Mouse (Mus musculus) mouse embryonic stem cell (cell line): ENCODE data around the gene Map7.

ENCODE experiments used
- in situ Hi-C, 2 experiments: fragments of 300-500 bp; cut with MboI; formaldehyde crosslinking; loops; 1 replicate in 1 of 2; 3 replicates in 1 of 2; pipeline ENCODE4 v1.14.3; 2019 to 2020; ENCODE audit warnings: low sequenced_read_pairs in 2 of 2, low pct_unique_long_range_greater_than_20kb in 1 of 2, mixed read lengths in 1 of 2; ENCODE audit not compliant: unreplicated experiment in 1 of 2

The Map7 gene

DNA sequence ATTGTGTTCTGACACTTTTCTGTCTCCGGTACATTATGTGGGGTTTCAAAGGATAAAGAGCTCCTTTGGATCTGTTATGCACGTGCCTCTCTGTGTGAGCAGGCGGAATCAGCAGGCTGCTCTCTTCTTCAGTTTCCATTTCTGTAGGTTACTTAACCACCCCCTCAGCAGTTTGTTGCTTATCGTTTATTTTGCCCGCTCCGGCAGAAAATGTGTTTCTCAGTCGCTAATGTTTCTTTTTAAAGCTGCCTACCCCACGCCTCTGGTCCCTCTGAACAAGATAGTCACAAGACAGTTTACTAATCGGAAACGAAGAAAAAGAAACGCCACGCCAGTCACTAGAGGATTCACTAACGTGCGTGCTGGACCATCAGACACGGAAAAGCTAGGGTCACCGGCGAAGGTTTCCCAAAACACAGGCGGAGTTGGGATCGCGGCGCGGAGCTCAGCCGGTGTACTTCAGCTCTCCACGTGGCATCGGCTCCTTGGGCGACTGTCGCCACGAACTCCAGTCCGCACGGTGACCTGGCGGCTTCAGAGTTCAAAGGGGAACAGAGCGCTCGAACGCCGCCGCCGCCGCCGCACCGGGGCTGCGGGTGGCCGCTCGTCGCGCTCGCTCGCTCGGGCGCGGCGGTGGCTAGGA lies at the start of gene Map7:
Gene Map7, plus strand, starts transcription at position 342 of the 643 bp plus-strand sequence.
- in situ Hi-C loops = loop anchor here in 1 of 2 experiments (25.0 kb wide), 1 partner anchor 436 kb away; the partner anchor contains the start of gene Il20ra

DNA sequence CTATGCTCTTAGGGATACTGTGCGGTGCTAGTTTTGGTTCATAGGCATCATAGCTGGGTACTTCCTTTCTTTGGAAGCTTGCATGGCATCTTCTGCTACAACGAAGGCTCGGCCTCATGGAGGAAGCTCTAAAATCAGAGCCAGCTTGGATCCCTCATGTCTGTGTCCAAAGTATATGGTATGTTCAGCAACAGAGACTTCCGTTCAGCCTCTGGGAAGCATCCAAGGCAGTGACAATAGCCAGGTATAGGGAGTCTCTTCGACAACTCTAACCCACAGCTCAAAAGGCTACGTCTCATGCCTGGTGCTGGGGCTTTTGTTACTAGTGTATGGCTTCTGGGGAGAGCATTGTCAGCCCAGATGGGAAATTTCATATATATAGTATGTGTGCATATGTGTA lies 46.8 kb upstream of the Map7 start:
- in situ Hi-C loops = no loop called here

DNA sequence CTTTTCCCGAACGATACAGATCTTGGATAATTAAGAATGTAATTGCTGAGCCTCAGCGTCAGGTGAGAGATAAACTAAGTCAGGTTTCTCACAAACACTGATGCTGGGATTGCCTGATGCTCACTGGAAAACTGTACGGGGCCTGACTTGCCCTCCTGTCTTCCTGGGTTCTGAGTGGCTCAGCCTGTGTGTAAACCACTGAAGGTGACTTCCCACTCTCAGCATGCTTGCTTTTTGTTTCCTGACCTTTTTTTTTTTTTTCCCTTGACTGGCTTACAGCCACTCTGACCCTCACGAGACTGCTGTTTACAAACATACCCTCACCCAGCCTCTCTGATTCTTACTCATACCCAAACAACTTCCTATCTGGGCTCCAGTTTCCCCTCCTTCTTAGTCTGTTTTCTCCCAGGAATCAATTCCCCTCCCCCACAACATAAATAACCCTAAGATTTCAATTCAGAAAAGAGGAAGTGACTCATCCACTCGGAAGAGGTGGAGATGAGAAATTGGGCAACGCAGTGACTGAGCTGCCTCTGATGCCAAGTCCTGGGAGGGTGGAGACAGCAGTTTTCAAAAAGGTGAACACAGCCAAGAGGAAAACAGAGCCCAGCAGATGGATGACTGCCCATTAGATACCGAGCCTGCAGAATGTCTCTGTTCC lies 43.9 kb upstream of the Map7 start:
- in situ Hi-C loops = no loop called here

DNA sequence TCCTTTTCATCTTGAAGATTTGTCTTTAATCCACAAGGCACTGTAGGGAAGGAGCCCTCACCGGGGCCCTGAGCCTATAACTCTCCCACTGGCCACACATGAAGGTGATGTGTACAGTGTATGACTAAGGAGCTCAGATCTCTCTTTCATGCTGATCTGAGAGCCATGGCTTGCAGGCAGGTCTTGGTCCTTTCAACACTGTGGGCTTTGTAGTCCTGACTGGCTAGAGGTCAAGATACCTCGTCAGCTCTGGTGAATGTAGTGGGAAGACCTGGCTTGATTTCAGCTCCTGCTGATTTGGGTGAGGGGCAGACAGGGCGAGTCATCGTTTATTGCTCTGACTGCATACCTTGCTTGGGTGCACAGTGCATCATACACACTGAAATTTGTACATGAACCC lies 42.7 kb upstream of the Map7 start:
- in situ Hi-C loops = no loop called here

DNA sequence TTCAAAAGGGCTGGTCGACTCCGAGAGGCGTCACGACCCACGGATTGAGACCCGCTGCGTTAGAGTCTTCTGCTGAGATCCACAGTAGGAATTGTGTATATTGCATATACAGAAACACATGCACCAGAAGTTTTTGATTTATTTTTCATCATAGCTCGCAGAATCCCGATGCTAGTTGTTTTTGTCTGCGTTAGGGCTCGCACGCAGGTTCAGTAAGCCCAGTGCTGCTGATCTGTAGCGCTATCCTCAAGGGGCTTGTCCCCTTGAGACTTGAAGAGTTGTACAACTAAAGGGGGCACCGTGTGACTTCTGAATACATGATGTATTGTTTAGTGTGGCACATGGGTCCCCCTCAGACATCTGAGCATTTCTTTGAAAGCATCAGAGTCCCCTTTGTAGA lies 41.2 kb upstream of the Map7 start:
- in situ Hi-C loops = no loop called here

DNA sequence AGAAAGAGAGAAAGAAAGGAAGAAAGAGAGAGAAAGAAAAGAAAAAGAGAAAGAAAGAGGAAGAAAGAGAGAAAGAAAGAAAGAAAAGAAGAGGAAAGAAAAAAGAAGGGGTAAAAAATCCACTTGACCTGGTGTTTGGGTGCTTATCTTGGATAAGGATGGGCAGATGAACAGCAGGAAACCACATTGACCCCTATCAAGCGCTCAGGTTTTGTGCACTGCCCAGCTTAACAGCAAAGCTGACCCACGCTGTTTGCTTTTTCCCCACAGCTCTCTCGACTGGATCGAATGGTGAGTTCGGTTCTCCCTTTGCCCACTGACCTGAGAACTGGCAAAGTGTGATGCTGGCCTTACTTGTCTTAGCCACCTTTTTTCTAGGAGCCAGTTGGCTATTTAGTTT lies 36.8 kb upstream of the Map7 start:
- in situ Hi-C loops = no loop called here

DNA sequence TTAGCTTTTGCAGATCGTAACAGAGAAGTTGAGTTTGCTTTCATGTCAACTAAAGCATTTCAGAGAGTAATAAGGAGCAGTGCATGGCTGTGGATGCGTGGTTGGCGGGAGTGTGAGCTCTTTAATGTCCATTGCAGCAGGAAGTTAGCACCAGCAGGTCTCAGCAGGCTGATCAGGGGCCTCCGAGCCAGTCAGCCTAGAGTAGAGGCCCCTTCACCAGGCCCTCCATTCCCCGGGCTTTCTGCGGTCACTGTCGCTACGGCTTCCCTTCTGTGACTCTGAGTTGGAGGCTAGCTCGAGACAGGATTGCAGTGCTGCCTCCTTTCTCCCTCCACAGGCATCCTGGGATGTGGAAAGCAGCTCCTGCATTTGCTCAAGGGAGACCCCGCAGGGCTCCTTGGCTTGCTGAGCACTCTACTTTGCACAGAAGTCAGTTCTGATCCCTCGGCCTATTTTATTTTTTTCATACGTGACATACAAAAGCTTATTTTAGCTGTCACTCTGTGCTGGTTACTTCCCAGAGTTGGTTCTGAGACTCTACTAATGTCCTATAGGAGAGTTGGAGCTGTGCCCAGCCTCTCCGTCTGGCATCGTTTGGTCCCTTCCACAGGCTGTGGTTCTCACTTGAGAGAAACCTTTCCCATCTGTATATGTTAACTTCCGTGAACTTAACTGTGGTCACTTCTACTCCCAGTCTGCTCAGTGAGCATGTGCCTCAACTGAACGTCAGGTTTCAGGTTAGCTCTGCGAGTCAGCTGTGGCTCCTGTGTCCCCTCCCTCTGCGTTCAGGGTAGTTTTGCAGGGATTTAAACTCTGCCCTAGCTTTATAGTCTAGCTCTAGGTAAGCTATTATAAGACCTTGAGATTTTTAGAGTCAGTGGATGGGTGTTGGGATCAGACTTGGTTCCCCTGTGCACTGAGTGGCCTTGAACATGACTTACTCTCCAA lies 36.0 kb upstream of the Map7 start:
- in situ Hi-C loops = no loop called here

DNA sequence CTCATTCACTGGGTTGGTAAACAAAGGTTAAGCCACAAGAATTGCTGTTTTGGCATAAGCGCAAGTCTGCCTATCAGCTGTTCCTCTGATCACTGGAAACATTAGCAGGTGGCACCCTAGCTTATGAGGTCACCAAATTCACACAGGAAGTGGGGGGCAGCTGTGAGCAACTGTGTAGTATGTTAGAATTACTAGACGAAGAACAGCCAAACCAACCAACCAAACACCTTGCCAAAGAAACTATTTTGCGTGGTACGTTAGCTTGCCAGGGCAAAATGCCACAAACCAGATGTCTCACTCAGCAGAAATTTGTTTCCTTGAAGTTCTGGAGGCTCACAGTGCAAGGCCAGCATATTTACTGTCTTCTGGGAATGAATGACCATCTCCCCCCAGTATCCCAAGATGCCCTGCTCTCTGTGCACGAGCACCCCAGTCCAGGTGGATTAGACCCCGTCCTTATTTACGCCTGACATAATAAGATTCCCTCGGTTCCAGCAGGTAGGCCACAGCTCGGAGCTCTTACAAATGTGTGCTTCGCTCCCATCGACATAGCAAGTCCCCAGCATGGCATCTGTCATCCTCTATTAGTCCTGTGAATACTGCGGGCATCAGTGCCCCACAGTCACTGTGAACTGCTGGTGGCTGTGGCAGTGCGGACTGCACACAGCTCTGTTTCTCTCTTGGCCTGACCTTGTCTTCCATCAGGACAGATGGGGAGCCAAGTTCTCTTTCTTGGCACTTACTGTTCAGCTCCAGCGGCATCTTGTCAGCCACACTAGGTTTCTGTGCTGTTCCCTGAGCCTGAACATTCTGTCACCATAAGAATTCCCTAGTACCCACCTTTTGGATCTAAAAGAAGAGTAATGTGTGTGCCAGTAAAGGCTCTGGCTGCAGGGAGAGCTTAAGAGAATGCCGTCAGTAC lies 28.5 kb upstream of the Map7 start:
- in situ Hi-C loops = no loop called here

DNA sequence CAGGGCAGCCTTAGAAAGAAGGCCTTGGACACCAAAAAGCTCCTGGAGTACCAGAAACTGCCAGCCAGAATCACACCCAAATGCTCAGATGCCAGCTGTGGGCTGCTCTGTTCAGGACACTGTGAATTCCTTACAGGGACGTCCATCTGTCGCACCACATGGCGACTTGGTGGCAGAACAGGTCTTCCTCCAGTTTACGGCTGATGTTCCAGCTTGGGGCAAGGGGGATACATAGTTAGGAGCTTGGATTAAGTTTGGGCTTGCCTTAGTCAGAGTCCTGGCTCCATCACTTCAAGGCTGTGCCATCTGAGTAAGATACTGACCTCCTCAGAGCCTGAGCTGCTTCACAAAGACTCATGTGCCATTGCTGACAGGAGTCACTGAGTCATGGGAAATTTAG lies 26.3 kb upstream of the Map7 start:
- in situ Hi-C loops = no loop called here

DNA sequence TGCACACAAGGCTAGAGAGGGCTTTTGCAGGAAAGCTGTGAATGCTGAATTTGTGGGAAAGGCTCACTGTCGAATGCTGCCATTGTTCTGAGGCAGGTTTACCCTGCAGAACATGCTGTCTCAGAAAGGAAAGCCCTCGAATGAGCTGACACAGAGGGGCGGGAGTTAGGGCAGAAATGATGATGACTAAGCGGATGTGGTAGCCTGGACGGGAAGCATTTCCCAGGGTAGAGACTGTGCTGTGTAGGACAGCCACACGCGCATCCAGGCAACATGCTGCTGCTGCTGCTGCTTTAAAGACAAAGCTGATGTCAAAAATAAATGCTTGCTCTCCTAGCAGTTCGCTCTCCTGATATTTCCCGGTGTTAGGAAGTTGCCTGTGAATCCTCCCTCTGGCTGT lies 24.9 kb upstream of the Map7 start:
- in situ Hi-C loops = no loop called here

DNA sequence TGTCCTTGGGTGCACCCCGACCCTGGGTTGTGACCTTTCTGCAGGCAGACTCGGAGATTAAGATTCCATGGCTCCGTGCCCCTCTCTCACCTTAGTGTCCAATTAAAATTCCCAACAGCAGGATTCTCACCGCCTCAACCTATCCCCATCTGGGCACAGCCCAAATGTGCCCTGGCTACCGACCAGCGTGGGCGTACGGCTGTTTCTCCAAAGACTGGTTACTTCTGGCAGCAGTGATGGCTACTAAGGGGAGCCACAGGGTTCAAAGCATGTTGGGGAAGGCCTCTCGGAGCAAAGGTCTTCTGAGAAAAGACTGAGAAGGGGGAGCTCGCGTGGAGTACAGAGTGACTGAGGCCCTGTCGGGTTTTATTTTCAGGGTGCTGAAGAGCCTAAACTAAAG lies 23.7 kb upstream of the Map7 start:
- in situ Hi-C loops = no loop called here

DNA sequence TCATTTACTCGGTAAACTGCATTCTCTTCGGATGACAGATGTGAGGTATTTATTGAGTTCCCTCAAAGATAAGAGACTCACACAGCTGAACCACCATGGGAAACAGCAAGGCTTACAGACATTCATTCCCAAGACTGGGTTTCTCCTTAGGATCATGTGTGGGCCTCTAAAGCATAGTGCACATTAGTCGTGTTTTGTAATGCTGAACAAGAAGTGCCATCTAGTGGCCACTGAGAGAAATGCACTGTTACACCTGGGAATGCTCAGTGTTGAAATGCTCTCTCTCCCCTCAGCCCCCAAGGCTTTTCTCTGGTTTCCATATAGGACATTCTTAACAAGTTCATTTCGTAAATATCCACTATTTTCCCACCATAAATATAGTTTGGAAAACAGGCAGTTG lies 23.0 kb upstream of the Map7 start:
- in situ Hi-C loops = loop anchor here in 1 of 2 experiments (25.0 kb wide), 1 partner anchor 413 kb away; the partner anchor contains the start of gene Il20ra

DNA sequence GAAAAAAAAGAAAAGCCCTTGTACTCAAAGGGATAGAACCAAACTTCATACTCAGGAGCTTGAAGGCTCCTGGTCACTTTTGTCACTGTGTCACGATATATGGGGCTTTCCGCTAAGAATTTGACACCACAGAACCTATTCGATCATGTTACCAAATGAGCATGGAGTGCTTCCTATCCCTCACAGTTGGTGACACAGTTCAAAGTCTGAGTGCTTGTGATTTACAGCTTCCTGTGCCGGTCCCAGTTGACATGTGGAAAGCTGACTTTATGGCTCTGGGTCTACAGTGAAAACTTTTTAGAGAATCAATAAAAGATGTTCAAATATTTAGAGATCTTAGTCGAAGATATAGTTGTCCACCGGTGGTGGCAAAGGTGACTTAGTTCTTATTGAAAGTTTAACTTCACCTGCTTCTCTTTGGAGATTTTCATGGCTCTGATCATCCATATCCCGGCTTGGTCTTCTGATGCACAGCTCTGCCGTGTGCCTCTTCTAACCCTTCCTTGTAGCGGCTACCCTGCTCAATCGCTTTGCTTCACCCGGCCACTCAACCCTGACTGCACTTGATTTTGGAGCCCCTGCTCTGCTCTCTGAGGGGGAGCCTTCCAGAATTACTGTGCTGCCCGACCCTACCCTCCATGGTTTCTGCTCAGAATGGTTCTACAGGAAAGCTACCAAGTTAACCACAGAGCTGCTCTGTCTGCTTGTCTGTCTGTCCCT lies 15.2 kb upstream of the Map7 start:
- in situ Hi-C loops = loop anchor here in 1 of 2 experiments (25.0 kb wide), 1 partner anchor 421 kb away; the partner anchor contains the start of gene Il20ra

DNA sequence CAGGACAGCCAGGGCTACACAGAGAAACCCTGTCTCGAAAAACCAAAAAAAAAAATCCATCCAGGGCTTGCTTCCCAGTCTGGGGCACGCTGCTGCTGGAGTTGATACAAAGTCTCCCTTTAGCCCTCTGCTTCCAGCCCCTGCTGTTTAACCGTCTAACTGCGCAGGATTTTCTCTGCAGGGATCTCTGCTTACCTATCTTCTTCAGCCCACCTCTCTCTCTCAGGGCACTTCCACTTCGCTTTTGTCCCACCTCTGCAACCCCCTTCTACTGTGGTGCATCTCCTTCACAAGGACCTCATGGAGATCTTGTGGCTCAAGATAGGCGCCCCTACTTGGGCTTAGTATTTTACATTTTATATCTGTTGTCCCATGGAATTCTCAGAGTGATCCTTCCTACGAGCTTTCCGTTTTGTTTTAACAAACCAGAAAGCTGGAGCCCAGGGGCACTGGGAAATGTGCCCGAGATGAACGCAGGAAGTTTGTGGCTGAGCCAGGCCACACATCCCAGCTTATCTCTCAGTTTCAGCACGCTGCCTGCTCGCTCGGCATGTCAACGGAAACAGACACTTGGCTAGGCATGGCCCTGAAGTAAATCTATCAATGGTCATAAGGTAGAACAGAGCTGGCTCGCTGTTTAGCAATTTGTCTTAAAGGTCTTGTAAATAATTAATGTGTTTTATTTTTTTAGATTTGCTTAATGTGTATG lies 12.8 kb upstream of the Map7 start:
- in situ Hi-C loops = loop anchor here in 1 of 2 experiments (25.0 kb wide), 1 partner anchor 423 kb away; the partner anchor contains the start of gene Il20ra

DNA sequence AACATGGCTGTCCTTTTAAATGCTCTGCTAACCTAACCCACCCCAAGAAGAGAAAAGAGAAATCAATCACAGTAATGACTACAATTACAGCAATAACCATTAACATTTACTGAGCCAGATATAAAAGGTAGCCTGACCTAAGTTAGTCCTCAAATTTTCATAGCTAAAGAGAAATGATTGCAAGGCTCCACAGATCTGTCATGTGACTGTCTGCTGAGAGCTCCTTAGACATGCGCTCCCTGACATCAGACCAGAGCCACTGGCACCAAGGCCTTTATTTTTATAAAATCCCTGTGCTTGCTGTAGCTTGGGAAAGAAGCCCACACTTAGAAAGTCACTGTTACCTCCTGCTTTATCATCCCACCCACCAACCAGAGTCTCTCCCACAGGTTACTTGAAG lies 11.8 kb upstream of the Map7 start:
- in situ Hi-C loops = loop anchor here in 1 of 2 experiments (25.0 kb wide), 1 partner anchor 424 kb away; the partner anchor contains the start of gene Il20ra

DNA sequence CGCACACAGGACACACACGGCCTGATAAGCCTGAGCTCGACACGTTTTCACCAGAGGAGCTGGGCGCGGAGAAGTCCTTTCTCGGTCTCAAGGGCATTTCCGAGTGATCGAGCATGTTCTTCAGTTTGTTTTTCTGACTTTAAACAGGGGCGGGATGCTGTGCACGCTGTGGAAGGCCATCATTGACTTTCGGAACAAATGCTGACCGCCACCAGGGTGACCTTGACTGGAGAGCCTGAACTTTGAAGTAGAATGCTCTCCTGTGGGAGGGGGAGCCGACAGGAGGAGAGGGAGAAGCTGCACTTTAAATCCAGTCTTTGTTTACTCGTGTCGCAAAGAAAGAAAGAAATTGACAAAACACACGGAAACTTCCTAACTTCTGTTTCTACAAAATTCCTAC lies 6.9 kb upstream of the Map7 start:
- in situ Hi-C loops = loop anchor here in 1 of 2 experiments (25.0 kb wide), 1 partner anchor 429 kb away; the partner anchor contains the start of gene Il20ra

DNA sequence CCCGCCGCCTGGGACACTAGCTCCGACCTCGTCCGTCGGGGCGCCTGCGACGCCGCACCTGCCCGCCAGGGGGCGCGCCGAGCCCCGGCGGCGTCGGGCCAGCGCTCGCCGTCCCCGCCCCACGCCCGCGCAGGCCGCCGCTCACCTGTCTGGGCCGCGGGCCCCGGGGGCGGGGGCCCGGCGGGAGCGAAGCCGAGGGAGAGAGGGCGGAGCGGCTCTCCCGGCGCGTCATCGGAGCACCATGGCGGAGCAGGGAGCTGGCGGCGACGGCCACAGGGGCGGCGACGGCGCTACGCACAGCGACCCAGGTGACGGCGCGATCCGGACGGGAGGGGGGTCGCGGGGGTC lies 476 bp downstream of the Map7 start:
- in situ Hi-C loops = loop anchor here in 1 of 2 experiments (25.0 kb wide), 1 partner anchor 436 kb away; the partner anchor contains the start of gene Il20ra
